Mouse (Mus musculus) hematopoietic stem cell, adult 5-6 weeks (primary cell): ENCODE results near the gene Sox30. TPM values are rescaled to one million over a fixed set of nuclear protein-coding genes. Genes with fewer than 3 reads are reported as not detected.
"Not testable (repeated sequence)": the region's sequence is repeated elsewhere in the genome, so short reads cannot be mapped to it uniquely, and the experiment has no call there.

Experiments
- ATAC-seq, 2 experiments: fragments of 125-278 bp in 1 of 2; replicated peaks in 1 of 2; 2 replicates each; pipeline ENCODE4 v1.8.0; 2016 to 2017; ENCODE audit warnings: inconsistent platforms in 2 of 2, mild to moderate bottlenecking in 2 of 2, moderate number of reproducible peaks in 2 of 2, low read depth in 1 of 2, moderate TSS enrichment in 1 of 2; ENCODE audit not compliant: low FRiP score in 2 of 2, poor library complexity in 2 of 2, severe bottlenecking in 2 of 2, insufficient read depth in 1 of 2, low TSS enrichment in 1 of 2
- total RNA-seq: library from RNA; stranded (forward); fragments of 172-1452, 232-1000 nt; gene quantifications from 2 replicates; pipeline ENCODE4 v1.2.3, GENCODE M21; 2017

Gene Sox30
- total RNA-seq, 1 experiment from 2014 or later: not detected

- ATAC-seq: no peak
Observed at GRCm38 (mm10) chr11:46041607-46042267, 61.6 kb downstream of the Sox30 start.

GRCm38 (mm10) chr11:46044781-46045180, 64.7 kb downstream of the Sox30 start:
- ATAC-seq: no peak

DNA sequence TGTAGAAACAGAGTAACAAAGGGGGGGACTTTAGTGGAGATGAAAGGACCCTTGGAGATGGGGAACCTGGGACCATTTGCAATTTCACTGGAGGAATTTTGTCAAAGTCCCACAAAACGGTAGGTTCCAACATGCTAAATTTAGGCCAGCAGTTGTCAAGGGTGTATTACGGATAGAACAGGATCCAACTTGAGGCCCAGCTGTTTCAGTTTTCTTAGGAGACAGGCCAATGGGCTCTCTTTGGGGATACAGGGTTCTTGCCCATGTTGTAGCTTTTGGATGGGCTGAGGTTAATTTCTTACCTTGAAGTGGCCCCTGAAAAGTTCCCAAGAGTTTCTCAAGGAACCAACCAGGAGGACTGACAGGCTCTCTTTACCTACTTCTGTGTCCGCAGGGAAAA, 67.2 kb downstream of the Sox30 start:
- ATAC-seq: no peak

DNA sequence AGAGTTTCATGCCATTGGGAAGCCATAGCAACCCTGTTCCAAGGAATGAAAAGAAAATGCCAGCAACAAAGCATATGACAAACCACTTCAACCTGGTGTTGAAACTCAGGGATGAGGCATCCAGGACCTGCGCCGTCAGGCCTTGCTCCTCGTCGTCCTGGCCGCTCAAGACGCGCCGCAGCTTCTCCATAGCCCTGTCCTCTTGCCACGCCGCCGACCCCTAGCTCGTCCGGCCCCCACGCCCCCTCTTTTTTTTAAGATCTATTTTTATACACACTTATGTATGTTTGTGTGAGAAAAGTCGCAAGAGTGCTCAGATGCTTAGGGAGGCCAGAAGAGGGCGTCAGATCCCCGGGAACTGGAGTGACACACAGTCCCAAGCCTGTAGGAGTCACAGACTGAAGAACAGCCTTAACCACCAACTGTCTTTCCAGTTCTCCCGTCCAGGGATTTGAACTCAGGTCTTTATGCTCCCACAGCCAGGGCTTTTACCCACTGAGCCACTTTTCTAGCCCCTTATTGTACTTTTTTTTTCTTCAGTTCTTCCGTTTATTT, 72.1 kb downstream of the Sox30 start, which contains the start of gene Gm12166:
Gene Gm12166 (minus strand): TSS at position 217 of the 555 bp plus-strand sequence.
- peak; percentile 37 to 51; a peak in 2 of 4 replicates for ATAC-seq

DNA sequence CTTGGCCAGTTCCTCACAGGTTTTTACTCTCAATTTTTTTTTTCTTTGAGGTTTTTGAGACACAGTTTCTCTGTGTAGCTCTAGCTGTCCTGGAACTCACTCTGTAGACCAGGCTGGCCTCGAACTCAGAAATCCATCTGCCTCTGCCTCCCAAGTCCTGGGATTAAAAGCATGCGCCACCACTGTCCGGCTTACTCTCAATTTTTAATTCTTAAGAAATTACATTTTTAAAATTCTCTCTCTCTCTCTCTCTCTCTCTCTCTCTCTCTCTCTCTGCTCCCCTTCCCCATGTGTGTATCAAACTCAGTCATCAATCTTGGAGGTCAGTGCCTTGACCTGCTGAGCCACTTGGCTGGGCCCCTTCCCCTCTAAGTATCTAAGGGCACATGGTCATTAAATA, 73.3 kb downstream of the Sox30 start:
- ATAC-seq: not testable (repeated sequence)

DNA sequence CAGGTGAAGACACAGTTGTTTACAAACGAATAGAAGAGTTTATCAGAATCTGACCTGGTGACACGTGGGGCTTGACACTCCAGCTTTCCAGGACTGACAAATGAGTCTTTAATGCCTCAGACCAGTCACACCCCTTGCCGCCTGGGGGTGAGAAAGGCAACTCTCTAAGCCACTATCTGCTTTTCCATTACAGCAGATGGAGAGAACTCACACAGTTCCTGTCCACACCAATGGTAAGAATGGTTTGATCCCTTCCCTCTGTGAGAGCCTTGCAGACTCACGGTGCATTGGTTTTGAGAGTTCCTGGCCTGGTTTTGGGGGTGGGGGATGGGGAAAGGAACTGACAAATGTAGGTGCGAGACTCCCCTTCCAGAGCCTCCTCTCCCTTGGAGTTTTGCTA, 74.2 kb downstream of the Sox30 start:
- no peak for ATAC-seq

DNA sequence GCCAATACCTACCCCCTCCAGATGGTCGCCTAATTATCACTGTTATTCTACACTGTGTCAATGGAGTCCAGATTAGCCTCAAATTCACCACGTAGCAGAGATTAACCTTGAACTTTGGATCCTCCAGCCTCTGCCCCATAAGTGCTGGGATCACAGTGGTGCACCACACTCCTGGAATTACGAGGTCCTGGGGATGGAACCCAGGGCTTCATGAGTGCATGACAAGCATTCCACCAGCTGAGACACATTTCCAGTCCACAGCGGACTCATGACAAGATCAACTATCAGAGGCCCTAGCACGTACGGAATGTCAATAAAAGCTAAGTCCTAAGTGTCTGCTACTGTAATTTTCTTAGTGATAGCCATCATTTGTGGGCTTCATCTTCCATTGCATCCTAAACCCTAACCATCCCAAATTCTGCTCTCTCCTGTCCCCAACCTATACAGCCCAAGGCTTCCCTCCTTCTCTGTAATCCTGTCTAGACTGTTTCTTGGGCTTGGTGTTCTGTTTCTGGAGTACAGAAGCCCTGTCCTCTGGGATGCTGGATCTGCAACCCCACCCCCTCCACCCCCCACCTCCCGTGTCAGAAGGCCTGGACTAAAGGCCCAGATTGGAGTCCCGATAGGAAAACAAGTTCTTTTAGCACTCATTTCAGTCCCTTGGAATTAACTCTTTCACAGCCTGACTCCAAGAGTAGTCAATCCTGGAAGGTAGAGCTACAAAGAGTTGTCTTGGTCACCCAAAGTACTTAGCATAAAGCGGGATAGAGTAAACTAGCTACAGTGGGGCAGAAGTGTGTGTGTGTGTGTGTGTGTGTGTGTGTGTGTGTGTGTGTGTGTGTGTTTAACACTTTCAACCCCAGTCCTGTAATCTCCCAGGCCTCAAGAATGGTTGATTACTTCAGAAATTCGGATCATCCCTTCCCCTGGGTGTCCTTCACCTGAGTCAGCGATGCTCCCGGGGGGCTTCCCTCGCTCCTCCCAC, 75.1 kb downstream of the Sox30 start:
- ATAC-seq: no peak

GRCm38 (mm10) chr11:46055896-46056769, 76.0 kb downstream of the Sox30 start, which contains the start of gene Adam19:
Gene Adam19 (plus strand): TSS chr11:46055992.
- peak; percentile 33 to 51; a peak in 3 of 4 replicates for ATAC-seq

DNA sequence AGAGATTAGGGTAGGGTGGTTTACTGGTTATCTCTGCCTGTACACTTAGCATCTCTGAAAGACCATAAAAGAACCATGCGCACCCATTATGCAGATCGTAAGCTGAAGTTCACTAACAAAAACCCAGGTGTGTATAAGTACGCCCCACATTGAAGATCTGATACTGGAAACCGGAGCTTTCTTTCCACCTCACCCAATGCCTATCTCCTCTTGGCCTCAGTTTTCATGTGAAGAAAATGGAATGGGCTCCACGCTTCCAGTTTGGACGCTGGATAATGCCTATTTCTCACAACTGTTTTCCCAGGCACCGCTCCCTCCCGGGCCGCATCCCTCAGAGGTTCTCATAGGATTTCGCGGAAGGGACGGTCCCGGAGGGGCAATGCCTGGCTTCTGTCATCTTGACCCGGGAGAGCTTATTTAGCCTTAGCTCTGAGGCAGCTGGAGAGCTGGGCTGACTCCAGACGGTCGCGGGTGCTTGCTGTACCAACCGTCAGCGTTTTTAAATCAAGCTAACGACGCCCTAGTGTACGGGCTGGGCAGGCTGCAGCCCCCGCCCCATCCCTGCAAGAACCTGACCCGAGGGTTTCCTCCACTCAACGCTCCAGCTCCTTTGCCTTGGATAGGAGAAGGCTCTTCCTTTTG, 76.8 kb downstream of the Sox30 start:
- ATAC-seq: no peak; a peak in 1 of 4 replicates

- ATAC-seq: no peak
Observed at GRCm38 (mm10) chr11:46058011-46058410, 77.9 kb downstream of the Sox30 start.

DNA sequence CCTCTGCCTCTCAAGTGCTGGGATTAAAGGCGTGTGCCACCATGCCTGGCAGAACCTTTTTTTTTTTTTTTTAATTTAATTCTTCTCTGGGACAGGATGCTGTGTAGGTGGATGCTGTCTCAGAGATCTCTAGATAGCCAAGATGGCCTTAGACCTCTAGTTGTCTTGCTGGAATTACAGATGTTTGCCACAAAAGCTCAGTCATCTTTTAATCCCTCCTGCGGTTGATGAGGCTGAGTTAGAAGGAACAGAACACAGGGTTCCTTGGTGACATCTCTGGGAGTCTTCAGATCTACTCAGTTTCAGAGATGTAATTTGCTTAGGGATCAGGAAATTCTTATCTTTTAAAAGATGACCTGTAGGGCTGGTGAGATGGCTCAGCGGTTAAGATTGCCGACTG, 78.8 kb downstream of the Sox30 start:
- ATAC-seq: no peak

DNA sequence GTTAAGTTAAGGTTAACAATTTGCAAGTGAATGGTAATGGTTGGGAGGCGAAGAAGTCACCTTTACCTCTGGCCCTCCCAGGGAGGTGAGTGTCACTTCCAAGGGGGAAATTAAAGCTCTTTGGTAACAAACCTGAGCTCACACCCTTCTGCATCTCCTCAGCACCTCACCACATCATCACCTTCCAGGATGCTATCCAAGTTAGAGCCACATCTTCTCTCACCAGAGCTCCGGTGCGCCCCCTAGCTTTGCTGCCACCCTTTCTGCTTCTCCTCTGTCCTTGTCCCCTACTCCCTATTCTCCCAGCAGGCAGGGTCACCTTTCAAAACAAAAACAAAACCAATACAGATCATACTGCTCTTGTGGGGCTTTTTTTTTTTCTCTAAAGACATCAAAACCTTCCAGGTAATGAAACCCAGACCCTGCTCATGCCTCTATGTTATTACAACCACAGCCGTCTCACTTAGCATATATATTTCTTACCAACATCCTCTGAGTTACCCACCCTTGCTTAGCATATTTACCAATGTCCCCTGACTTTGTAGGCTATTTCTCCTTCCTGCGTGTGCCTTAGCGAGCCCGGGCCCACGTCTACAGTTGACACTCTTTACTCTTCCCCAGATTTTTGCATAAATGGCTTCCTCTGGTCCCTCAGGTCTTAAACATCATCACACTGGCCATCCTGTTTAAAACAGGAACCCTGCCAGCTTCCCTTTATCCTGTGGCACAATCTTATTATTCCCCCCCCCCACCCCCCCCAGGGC, 80.0 kb downstream of the Sox30 start:
- ATAC-seq: no peak

GRCm38 (mm10) chr11:46060651-46061020, 80.5 kb downstream of the Sox30 start:
- no peak for ATAC-seq

- ATAC-seq: peak in 1 of 2 experiments; percentile 27; a peak in 1 of 4 replicates
Observed at GRCm38 (mm10) chr11:46061776-46062445, 81.8 kb downstream of the Sox30 start.

- no peak for ATAC-seq
Observed at GRCm38 (mm10) chr11:46062569-46062968, 82.5 kb downstream of the Sox30 start.
